Mouse (Mus musculus) spleen, postnatal 10 days (tissue): Measurements from ENCODE around the gene Arid5b.

Experiments
- DNase-seq, 2 experiments: peaks; one replicate each; pipeline ENCODE4 v3.0.0; 2021 to 2022; ENCODE audit warnings: low spot score in 2 of 2

The Arid5b gene

DNA sequence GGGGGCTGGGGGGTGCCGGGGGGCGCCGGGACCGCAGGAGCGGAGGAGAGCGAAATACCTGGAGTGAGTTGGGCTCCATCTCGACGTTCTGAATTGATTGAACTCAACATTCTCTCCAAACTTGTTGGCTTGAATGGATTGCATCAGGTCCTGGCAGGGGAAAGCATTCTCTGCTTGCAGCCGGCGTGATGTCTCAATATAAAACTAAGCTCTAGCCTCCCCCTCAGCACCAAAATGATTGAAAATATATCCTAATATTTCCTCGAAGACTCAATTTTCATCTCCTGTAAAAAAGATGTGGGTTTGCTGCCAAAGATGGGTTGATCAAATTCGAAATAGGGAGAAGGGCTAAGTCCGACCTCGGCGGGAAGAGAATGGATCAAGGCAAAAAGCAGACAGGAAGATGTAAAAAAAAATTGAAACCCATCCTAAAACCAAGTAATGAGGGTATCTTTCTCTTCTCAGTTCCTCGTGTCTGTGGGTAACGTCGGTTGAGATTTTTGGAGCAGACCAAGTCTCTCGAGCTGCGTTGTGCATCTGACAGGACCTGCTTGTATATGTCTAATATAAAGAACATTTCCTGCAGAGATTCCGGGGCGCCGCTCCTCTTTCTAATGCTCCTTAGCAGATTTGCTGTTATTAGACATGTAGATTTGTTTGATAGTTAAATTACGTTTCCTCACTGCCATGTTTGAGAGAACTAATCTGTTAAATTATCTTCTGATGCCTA, at the start of gene Arid5b:
Arid5b (minus strand) TSS at position 109 of the 730 bp plus-strand sequence.
- peak; percentile 14 to 61 for DNase-seq

DNA sequence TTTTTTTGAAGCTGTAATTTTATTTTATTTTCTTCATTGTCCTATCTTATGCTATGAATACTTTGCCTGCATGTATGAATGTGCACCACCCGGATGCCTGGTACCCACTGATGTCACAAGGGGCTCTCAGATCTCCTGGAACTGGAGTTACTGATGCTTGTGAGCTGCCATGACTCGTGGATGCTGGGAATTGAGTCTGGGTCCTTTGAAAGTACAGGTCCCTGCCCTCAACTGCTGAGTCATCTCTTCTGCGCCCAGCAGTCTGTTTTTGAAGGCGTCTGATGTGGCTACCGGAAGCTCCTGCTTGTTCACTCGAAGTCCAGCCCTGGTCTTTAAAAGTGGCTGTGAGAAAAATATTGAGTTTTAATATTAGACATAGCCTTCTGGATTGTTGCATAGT, 46.8 kb upstream of the Arid5b start:
- no peak for DNase-seq

DNA sequence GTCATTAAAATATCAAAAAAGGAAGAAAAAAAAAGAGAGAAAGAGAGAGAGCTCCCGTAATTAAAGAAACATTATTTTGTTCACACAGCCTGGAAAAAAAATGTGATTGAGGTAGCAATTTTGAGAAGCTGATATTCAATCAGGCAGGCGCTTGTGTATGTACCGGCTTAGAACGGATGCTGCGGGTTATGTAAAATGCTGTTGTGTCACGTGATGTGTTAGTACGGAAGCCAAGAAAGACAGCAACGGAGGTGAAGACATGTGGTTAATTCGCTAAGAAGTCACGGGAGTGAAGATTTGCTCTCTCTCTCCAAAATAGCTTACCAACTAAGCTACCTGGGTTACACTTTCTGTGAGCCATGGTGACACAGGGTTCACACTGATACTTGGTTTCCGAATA, 45.5 kb upstream of the Arid5b start:
- DNase-seq: no peak

DNA sequence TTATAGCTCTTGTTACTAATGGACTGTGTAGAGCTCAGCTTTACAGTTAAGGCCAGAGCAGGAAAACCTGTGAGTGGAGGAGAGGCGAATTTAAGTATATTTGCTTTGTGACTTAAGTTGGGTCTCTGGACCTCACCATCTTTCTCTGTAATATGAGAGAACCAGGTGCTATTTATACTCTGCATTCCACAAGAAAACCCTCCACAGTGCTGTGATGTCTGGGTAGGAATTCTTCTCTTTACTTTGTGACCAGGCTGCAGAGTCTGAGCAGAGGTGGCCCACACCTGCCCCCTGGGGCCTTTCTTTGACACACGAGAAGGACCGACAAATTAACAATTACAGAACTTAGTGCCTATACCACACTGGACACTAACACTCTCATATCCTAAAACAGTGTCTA, 44.6 kb upstream of the Arid5b start:
- no peak for DNase-seq

DNA sequence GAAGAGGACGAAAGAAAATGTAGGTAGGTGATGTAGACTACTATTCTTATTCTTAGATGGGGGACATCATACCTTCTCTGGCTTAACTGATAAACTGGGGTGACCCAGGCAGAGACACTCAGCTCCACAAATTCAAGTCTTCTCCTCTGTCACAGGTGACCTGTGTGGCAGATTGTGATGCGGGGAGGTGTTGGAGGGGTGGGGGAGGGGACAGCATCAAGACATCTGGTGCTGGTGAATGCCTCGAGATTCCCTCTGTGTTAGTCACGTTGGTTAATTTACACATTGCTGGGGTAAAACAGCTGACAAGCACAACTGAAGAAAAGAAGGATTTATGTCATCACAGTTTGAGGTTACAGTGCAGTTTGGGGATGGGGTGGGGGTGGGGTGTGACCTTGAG, 42.4 kb upstream of the Arid5b start:
- DNase-seq: no peak

DNA sequence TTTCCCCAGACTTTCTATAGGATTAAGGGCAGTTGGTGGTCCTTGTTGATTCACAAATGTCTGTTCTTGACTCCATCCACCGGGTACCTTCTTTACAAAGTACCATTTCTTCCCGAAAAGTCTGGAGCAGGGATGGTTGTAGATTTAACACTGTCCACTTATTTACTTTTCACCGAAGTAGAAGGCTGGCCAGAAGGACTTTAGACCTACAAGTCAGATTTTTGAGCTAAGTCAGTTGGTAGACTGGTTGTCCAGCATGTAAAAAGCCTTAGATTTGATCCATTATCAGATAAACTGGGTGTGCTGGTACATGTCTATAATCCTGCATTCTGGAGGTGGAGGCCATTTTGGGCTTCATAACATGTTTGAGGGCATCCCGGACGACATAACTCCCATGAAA, 42.0 kb upstream of the Arid5b start:
- DNase-seq: no peak

DNA sequence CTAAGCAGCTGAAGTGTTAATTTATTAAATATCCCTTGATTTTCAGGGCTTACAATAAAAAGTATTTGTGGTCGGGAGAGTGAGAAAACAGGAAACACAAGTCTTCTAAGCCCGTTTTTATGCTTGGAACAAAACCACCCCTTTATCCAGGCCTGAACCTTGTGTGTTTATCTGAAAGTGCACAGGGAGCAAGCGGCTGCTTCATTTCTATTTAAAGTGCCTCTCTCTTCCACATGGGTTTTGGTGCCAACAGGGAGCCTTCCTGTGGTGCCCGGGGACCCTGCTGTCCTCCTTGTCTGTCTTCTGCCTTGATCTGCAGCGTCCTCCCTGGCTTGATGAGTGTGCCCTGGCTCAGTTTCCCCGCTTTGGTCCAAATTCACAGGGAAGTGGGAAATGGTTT, 40.9 kb upstream of the Arid5b start:
- no peak for DNase-seq

DNA sequence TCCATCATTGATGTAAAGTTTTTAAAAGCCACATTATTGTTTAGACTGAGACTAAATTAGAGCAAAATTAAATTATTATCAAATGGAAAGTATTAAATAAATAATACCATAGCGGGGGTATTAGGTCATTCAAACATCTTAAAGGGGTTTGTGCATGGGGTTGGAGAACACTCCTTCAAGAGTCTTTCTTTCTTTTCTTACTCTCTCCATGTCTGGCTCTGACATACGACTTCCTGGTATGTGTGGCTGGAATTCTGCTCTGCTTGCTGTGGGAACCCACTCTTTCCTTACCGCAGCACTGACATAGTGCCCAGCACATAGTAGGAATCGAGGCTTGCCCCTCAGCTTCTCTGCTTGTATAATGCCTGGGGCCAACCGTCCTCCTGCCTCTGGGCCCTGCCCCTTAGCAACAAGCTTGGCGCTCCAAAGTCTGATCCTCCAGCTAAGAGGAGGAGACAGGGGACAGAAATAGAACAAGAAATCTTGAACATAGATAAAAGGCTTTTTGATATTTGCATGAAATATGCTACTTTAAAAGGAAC, 40.0 kb upstream of the Arid5b start:
- DNase-seq: no peak

DNA sequence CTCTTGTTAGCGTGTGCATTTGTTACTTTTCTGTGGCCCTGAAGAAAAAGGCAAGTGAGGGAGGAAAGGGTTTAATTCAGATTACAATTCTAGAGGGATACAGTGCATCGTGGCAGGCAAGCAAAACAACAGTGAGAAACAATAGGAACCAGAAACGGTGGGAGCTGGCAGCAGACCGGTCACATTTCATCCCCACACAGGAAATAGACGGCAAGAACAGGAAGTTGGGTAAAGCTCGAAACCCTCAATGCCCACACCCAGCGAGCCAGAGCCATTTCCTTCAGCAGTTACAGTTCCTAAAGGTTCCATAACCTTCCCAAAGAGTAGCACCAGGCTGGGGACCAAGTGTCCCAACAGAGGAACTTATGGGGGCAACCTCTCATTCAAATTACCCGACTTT, 34.2 kb upstream of the Arid5b start:
- no peak for DNase-seq

DNA sequence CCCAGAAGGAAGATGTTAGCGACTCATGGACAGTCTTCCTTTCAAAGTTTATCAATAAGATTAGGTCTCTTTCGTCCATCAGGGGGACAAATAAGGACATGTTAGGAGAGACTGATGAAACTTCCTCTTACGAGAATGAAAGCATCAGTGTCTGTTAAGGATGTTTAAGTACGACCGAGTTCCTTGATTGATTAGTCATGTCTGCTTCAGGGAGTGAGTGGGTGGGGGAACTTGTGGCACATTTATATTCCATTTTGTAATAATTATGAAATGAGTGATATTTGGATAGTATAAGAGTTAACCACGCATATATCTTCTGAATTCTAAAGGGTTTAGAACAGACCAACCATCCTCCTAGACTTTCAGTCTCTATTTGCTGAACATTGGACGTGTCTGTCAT, 22.5 kb upstream of the Arid5b start:
- no peak for DNase-seq

DNA sequence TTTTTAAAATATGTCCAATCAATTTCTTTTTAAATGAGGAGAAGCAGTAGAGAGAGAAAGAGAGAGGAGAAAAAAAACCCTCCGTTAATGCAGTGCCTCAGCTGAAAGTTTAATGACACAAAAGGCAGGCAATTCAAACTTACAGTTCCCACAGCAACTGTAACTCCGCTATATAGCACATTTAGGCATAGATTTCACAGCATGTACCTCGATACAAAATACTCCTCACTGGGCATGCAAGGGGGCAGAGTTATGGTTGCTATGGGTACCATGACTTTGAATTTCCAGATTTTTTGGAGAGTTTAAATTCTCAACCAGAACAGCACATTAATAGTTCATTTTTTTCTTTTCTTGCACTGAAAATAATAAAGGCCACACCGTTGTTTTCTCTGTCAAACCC, 10.9 kb upstream of the Arid5b start:
- no peak for DNase-seq

DNA sequence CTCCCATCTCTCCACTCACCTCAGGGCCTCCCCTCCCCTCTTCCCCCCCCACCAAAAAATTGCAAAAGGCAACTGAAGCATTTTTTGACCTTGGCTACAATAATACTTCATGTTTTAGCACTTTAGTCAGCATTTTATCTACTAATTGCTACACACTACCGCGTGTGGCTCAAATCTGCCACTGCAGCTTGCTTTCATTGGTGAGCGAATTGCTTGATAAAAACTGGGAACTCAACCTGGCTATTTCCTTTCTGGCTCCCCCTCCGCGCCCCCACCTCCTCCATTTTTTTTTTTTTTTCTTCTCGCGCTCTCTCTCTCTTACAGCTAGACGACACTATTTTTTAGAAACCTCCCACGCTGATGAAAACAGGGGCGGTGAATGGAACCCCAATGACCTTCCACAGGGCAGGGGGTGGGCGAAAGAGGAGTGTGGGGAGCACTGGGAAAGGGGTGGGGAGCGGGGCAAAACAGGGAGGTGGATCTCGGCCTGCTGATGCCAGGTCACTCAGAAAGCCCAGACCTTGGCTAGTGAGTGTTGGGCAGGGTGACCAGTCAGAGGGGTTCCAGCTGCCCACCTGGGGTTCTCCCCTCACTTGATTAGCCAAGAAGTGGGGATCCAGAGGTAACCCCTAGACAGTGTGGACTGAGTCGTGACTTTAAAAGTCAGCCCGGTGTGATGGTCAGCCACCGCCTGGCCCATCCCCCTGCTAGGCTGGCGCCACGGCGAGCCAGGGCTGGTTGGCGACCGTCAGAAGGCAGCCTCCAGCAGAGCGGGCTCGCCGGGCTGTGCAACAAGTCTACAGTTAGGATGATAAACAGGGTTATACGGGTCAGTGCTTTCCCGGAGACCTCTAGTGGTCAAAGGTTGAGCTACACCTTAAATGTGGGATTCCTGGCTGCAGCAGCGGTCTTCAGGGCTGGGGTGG, 4.2 kb upstream of the Arid5b start:
- peak; percentile 56 to 76 for DNase-seq

DNA sequence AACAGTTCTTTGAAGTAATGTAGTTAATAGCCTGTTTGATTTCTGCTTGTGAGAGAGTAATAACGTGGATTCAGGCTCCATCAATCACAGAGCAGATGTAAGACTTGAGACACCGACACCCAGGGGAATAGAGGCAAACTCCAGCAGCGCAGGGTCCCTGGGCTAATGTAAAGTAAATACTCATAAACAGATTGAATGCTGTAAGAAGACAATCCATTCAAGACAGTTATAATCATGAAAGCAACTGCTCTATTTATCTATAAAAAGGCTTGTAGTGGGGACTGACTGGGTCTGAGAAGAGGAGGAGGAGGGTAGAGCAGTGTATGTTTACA, 3.2 kb upstream of the Arid5b start:
- no peak for DNase-seq

DNA sequence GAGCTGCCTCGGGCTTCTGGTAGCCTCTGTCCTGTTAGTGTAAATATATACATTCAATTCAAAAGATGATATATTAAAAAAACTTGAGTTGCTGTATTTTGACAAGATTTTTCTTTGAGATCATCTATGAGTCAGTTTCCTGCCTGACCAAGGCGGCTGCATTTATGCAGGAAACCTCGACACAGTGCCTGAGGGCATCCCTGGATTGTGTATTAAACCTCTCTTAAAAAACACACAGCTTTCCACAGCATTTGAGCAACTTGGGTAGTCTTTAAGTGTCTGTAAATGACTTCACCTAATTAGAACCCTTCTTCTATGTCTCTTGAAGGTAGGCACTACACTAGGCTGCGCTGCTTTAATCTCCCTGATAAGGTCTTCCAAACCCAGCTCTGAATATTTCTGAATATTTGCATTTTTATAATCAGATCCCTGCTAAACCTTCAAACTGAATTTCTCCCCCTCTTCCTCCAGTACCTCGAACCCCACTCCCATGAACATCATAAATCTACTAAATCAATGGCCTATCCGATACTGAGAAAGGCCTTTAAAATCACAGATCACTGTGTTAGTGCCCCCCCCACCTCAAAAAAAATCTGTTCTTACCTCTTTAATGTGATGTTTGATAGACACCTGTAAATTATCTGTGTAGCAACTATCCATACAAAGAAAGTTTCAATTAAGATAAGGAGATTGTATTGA, 2.7 kb upstream of the Arid5b start:
- DNase-seq: no peak

DNA sequence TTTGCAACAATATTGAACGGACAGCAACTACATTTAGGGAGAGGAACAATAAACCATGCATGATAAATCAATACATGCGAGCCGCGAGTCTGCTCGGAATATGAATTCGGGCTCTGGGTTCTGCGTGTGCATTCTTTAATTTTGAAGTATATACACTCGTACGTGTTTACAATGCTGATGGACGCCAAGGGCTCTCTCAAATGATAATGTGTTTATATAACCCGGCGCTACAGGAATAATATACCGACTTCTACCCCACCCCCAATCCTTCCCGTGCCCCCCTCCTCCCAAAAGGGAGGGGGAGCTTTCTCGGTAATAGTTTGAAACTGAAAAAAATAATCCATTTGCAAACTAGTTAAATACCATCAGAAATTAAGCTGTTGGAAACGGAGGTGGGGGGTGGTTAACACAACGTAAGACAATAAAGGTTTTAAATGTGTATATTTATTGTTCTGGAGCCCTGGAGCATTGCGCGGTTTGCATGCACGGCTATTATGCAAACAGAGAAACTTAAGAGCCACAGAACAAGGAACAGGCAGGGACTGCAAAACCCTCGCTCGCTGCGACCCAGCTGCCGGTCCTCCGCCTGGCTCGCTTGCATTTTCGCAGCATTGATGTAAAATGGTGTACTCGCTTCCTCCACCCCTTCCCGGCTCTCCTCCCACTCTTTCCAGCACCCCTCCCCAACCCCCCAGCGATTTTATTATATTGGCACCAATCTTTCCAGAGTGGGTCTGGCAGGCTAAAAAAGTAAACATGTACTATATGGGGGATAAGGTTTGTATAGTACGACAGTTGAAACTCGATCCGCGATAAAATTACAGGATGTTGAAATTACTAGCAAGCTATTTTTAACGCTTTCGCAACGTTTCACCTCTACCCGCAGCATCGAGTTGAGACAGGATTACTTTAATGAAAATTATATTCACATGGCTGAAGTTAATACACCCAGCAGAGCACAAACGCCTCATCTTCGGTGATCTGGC, 1.3 kb upstream of the Arid5b start:
- peak; percentile 44 to 73 for DNase-seq

DNA sequence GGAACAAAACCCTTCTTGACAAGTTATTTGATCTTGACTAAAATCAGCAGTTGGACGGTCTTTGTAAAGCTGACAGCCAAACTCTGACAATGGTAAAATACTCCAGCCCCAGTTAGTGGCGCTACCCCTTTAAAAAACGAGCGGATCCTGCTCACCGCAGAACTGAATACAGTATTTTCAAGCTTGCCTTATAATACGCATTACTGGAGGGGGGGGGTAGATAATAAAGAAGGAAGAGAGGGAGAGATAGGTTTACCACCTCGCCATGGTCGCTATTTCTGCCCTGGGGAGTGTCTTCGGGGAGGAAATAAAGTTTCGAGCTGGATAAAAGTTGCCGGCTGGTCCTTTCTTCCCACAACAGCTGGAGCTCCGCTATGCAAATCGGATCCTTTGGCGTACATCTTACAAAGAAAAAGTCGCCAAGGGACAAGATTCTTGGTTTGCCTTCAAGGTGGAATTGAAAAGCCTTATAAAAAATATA, 829 bp downstream of the Arid5b start:
- peak; percentile 21 to 34 for DNase-seq

DNA sequence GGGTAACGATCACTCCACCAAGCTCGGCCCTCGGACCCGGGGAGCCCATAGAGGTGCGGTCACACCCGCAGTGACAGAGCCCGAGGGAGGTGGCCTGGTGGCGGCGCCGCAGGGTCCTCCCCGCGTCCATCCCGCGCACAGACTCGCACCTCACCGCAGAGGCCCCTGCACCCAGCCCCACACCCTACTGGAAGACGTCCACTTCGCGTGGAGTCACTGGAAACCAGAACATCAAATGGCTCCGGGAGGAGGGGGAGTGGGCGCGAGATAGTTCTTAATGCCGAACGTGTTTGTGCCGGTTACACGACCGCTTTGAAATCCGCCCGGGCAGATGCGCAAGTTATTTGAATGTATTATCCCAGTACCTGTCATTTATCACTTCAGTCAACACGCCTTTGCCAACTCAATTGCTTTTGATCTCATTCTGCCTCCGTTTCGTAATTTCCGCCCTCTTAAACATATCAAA, 1.5 kb downstream of the Arid5b start:
- DNase-seq: peak; percentile 41 to 54

DNA sequence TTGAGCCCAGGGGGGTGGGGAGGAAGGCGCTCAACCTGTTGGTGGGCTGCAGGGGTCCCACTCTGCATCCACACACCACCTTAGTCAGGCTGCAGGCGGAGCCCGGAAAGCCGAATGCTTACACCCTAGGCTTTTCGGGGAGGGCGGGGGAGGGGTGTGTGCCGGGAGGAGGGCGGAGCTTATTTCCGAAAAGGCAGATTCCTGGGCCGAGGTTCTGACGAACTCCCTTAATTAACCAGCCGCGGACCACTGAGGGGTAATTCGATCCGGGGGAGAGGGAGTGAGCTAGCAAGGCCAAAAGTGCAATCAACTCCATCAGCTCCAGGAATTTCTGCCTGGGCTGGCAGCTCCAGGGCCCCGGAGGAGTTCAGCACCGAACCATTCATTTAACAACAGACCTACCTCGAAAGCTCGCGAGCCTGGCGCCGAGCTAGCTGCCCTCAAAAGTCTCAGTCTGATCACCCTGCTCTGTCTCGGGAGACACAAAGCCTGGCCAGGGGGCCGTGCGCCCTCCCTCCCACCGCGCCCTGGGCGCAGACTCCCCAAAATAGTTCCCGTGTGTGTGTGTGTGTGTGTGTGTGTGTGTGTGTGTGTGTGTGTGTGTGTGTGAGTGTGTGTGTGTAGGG, 2.1 kb downstream of the Arid5b start:
- peak; percentile 51 to 67 for DNase-seq

DNA sequence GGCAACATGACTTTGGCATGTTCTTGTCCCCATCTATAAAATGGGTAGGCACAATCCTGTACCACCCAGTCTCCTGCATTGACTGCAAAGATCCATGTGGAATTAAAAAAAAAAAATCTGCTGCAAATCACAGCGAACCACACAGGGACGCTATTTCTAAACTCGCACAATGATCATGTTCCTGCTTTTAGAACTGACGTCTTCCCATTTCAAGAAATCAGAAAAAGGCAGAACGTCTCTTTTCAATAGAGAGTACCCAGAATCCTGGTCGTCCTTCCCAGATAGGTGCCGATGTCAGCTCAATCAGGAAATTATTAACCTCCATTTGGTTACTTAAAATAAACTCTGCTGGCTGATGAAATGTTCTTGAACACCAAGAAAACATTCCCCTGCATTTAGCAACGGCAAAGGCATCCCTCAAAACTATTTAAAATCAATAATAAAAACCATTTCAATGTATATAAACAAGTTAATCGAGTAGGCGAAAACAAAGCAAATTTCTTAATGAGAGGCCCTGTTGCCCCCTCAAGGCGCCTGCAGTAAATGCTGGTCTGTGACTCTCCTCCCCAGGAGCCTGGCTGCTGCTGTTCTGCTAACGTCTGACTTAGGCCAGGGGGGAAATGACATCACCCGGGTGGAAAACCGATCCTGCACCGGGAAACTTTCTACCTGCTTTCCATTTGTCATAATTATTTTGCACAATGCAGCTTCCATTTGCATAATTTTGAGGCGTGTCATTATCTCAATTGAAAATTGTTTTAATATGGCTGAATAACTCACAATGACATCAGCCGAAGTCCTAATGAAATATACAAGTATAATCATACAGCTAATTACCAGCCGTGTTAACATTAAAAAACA, 3.4 kb downstream of the Arid5b start:
- DNase-seq: peak in 1 of 2 experiments; percentile 27
